Mouse (Mus musculus): Measurements from ENCODE around the gene Zbtb7a.
A peak's percentile ranks its signal among the peaks of the same experiment; 100 is the strongest.

- TF ChIP-seq CTCF (IDR thresholded peaks at IDR 0.05; ENCODE audit: low read depth, low read length) (peak; percentile 35), POLR2AphosphoS5 (IDR thresholded peaks at IDR 0.05; ENCODE audit: insufficient replicate concordance, low read depth, low read length) (no peak), GATA1 (IDR thresholded peaks at IDR 0.05; ENCODE audit: borderline replicate concordance, low read length) (no peak)
Observed at GRCm38 (mm10) chr10:81190236-81190911, 55.4 kb downstream of the Zbtb7a start.

Data from G1E (cell line).